Mouse (Mus musculus): ENCODE results near the gene Rpl37a.

- TF ChIP-seq CTCF (IDR thresholded peaks at IDR 0.05) (no peak), EP300 (IDR thresholded peaks at IDR 0.05) (no peak)
Observed at GRCm38 (mm10) chr1:72744816-72745506, 33.9 kb downstream of the Rpl37a start.

All from lung, postnatal 0 days (tissue).